Mouse (Mus musculus): ENCODE measurements around the gene Pikfyve. TPM values are rescaled to one million over a fixed set of nuclear protein-coding genes. Genes with fewer than 3 reads are reported as not detected.

Gene Pikfyve
- total and polyA plus RNA-seq, 3 experiments, result 2.5 to 10.3 (median 9.6) TPM

- TF ChIP-seq POLR2A (IDR thresholded peaks at IDR 0.05; ENCODE audit: insufficient read depth, low read depth, low read length) (no peak), EP300 (IDR thresholded peaks at IDR 0.05; ENCODE audit: insufficient read depth, low read depth, low read length) (no peak), CTCF (IDR thresholded peaks at IDR 0.05) (no peak)
- 77% methylated on average over 8 of the region's 8 CpGs for WGBS
- Histone ChIP-seq H3K27ac (no peak overlapping the region), H3K27me3 (ENCODE audit: control insufficient read depth, insufficient read depth, low read length) (no peaks in the 10 kb centered on the region; the same call in 1 of the 2 replicates), H3K4me3 (no peak overlapping the region), H3K4me1 (ENCODE audit: control insufficient read depth, insufficient read depth, low read length) (no peaks in the 10 kb centered on the region), H3K36me3 (ENCODE audit: control insufficient read depth, insufficient read depth, low read length) (no peaks in the 10 kb centered on the region), H3K79me2 (replicated peaks; ENCODE audit: control insufficient read depth, insufficient read depth, low read length) (no peaks in the 10 kb centered on the region), H3K9ac (ENCODE audit: low read depth, low read length) (no peak overlapping the region)
- intact Hi-C loops (cut with DNase I), result loop anchor here (10.0 kb wide), 2 partner anchors 790 to 1340 kb away; no protein-coding TSS in a partner anchor
- no peak for DNase-seq
Observed at GRCm38 (mm10) chr1:65315022-65315407, 128.5 kb downstream of the Pikfyve start.

Other genes with a start within 250 kb of the Pikfyve start
- 1 to 10 TPM; 6.8 to 6.9 TPM for gene Plekhm3, start 229.9 kb upstream of the Pikfyve start, total RNA-seq (2021)
- gene Plekhm3, start 229.9 kb upstream of the Pikfyve start, polyA plus RNA-seq (2012; rRNA removed), result 3.3 and 4.7 TPM in 2 replicates
- gene Akr1cl, start 153.9 kb upstream of the Pikfyve start, total RNA-seq (2021), result not detected
- gene Akr1cl, start 153.9 kb upstream of the Pikfyve start, polyA plus RNA-seq (2012; rRNA removed), result 0.10 and 0.35 TPM in 2 replicates
- not detected for gene Cryge, start 135.5 kb upstream of the Pikfyve start, total RNA-seq (2021)
- gene Cryge, start 135.5 kb upstream of the Pikfyve start, polyA plus RNA-seq (2012; rRNA removed), result not detected in 2 replicates
- gene Crygd, start 123.2 kb upstream of the Pikfyve start, total RNA-seq (2021), result not detected
- gene Crygd, start 123.2 kb upstream of the Pikfyve start, polyA plus RNA-seq (2012; rRNA removed), result not detected in 2 replicates
- gene Crygc, start 113.0 kb upstream of the Pikfyve start, total RNA-seq (2021), result not detected
- gene Crygc, start 113.0 kb upstream of the Pikfyve start, polyA plus RNA-seq (2012; rRNA removed), result not detected in 2 replicates
- not detected for gene Crygb, start 104.4 kb upstream of the Pikfyve start, total RNA-seq (2021)
- not detected in 2 replicates for gene Crygb, start 104.4 kb upstream of the Pikfyve start, polyA plus RNA-seq (2012; rRNA removed)
- not detected for gene Cryga, start 83.3 kb upstream of the Pikfyve start, total RNA-seq (2021)
- not detected in 2 replicates for gene Cryga, start 83.3 kb upstream of the Pikfyve start, polyA plus RNA-seq (2012; rRNA removed)
- gene Gm28845, start 67.1 kb upstream of the Pikfyve start, total RNA-seq (2021), result not detected
- not detected in 2 replicates for gene Gm28845, start 67.1 kb upstream of the Pikfyve start, polyA plus RNA-seq (2012; rRNA removed)
- not detected for gene D630023F18Rik, start 63.5 kb upstream of the Pikfyve start, total RNA-seq (2021)
- 0.12 TPM in 1 of 2 replicates, not detected in the other for gene D630023F18Rik, start 63.5 kb upstream of the Pikfyve start, polyA plus RNA-seq (2012; rRNA removed)
- 10 to 100 TPM; 57.8 to 88.9 TPM for gene Idh1, start 183 bp upstream of the Pikfyve start, total RNA-seq (2021)
- 22.1 and 39.9 TPM in 2 replicates for gene Idh1, start 183 bp upstream of the Pikfyve start, polyA plus RNA-seq (2012; rRNA removed)
- gene Pth2r, start 95.4 kb downstream of the Pikfyve start, total RNA-seq (2021), result not detected
- gene Pth2r, start 95.4 kb downstream of the Pikfyve start, polyA plus RNA-seq (2012; rRNA removed), result not detected in 2 replicates